Mouse (Mus musculus): ENCODE measurements around the gene Pdcl3. TPM values are rescaled to one million over a fixed set of nuclear protein-coding genes. Genes with fewer than 3 reads are reported as not detected.
A peak's percentile ranks its signal among the peaks of the same experiment; 100 is the strongest.

Pdcl3 gene
- 100 to 1,000 TPM; 146 to 148 TPM for polyA plus RNA-seq (2017; shearing (Covaris generic))

DNA sequence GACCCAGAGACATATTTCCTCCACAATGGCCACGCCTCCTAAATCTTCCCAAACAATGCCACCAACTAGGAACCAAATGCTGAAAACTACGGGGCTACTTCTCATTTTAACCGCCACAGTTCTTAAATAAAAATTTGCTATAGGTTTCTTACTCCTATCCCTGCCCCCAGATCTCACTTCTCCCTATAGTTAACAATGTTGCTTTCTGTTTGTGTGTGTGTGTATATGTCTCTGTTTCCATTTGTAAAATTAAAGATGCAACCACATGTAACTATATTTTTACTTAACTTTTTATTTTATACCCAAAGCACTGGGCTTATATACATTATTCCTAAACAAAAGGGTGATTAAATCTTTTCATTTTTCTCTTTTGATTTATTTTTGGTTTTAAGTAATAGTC lies at the start of gene Pdcl3:
Gene Pdcl3, plus strand, starts transcription at position 301 of the 400 bp plus-strand sequence.
- ATAC-seq = no peak

DNA sequence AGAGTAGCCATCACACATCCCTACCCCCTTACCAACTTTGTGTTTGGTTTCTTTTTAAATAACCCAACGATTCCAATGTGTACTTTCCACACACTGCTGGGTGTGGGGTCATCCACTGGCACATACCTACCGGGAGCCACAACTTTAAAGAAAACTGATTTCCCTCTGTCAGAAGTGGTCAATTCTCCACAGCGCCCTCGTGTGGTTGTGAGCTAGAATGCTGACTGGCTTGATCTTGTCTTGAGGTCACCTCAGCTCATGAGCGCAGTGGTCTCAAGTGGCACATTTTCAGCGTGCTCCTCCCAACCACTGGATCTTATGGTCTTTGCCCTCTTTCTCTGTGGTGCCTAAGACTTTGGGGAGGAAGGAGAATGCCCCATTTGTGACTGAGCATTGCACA lies 48.6 kb upstream of the Pdcl3 start:
- ATAC-seq = no peak

DNA sequence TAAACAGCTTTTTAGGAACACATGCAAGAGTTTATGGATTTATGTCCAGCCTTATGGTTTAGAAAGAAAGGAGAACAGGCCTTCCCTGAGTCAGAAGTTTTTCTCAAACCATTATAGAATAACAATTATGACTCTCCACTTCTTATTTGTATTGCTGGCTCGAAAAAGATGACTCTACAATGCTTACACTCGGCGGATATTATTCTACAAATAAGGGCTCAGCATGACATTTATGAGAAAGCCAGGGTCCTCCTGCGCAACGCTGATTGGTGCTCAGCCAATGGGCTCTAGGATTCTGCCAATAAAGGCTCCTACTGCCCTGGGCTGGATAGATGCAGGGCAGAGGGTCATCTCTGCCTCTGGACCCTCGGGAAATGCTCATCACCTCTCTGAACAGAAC lies 46.6 kb upstream of the Pdcl3 start, which contains the start of gene Nms:
Gene Nms, plus strand, starts transcription at position 301 of the 400 bp plus-strand sequence.
- ATAC-seq = no peak

DNA sequence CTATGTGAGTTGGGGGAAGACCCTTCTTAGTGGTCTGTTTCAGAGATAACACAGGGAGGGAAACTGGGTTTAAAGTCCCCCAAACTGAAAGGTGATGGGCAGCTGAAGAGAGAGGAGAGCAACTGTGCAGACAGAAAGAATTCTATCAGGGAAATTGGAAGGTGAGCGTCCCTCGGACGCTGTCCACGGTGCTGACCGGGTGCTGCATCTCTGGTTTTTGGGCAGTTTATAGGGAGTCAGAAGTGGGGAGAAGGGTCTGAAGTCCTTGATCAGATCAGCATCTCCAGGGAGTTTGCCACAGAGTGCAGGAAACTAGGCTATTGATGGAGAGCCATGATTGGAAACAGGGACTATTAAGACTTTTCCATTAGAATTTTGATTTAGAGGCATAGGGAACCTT lies 45.8 kb upstream of the Pdcl3 start:
- ATAC-seq = no peak

DNA sequence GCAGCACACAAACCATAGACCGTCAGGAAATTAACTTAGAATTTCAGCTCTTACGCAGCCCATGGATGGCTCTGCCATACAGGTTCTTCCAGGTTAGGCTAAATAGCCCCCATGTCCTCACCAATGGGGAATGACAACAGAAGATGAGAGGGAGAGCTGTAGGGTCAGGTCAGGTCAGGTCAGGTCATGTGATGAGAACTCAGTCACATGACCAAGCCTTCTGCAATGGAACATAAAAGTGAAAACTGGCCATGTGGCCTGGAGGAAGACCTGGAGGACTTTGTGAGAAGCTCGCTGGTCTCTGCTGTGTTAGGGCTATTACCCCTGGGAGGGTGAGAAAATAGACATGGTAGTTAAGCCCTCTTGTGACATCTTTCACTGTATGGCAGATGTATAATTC lies 29.0 kb upstream of the Pdcl3 start:
- no peak for ATAC-seq

DNA sequence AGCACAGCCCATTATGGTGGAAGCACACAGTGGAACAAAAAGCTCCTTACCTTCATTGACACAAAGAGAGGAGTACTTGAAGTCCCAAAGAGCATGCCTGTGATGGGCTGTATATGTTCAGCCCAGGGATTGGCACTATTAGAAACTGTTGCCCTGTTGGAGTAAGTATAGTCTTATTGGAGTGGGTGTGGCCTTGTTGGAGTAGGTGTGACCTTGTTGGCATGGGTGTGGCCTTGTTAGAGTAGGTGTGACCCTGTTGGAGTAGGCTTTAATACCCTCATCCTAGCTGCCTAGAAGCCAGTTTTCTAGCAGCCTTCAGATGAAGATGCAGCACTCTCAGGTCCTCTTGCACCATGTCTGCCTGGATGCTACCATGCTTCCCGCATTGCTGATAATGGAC lies 16.3 kb upstream of the Pdcl3 start:
- ATAC-seq = no peak

DNA sequence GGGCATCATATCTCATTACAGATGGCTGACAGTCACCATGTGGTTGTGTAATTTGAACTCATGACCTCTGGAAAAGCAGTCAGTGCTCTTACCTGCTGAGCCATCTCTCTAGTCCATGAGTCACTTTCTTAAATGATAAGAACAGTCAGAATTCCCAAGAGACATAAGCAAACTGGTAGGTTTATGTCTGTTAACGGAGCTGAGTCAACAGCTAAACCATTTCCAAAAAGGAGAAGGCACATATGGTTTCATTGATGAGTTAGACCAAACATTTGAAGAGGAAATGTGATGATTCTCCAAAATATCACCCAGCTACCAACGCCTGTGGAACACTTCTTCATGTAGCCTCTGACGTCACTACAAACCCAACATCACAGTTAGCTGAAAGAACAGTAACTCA lies 13.7 kb upstream of the Pdcl3 start:
- ATAC-seq = no peak

DNA sequence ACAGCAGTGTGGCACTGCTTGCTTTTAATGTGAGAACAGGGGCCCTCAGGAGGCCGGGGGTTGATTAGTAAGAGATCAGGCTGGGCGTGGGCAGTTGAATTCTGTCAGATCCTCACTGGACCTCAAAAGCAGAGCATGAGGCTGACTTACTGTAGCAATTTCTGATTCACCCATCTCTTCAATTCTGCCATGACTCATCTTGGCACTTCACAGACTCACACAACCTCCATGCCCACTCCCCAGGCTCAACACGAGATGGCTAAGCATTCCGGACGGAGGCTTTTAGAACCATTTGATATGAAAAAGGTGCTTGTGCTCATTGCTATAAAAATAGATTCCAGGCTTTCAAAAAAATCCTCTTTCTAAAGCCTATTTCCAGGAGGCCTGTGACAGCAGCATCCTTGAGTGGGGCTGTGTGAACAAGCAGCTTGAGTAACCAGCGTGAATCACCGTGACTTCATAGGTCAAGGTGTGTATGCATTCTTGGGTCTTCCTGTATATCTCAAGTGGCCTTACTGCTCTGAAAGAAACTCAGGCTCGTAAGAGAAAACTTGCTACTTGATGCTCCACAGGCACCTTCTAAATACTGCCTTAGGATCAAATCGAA lies 12.3 kb upstream of the Pdcl3 start:
- no peak for ATAC-seq

DNA sequence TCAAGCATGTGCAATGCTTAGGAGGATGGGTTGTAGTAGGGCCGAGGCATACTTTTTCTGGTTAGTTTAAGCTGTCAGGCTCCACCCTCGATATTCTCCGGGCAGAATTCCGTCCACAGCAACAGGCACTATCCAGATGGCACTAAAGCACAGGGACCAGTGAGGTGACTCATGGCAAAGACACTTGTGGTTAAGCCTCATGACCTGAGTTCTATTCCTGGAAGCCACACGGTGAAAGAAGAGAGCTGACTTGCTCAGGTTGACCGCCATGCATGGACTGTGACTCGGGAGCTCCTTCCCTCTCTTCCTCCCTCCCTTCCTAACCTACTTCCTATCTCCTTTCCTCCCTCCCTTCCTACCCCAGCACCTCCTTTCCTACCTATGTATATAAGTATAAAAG lies 5.5 kb upstream of the Pdcl3 start:
- ATAC-seq = no peak

DNA sequence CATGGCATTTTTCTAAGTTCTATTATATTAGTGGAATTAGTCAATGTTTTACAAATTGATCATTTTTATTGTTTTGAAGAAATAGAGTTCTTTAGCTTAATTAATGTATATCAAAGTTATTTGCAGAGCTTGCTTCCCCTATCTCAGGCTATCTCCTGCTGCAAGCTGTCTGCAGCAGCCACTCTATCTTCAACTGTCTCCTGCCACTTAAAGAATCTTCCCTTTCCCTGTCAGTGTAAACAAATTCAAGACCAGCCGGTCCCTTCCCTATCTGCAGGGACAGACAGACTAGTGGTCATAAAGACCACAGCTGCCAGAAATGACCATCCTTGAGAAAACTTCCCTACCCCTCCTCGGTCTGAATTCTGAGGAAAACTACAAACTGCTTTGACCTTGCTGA lies 1.5 kb upstream of the Pdcl3 start:
- no peak for ATAC-seq

DNA sequence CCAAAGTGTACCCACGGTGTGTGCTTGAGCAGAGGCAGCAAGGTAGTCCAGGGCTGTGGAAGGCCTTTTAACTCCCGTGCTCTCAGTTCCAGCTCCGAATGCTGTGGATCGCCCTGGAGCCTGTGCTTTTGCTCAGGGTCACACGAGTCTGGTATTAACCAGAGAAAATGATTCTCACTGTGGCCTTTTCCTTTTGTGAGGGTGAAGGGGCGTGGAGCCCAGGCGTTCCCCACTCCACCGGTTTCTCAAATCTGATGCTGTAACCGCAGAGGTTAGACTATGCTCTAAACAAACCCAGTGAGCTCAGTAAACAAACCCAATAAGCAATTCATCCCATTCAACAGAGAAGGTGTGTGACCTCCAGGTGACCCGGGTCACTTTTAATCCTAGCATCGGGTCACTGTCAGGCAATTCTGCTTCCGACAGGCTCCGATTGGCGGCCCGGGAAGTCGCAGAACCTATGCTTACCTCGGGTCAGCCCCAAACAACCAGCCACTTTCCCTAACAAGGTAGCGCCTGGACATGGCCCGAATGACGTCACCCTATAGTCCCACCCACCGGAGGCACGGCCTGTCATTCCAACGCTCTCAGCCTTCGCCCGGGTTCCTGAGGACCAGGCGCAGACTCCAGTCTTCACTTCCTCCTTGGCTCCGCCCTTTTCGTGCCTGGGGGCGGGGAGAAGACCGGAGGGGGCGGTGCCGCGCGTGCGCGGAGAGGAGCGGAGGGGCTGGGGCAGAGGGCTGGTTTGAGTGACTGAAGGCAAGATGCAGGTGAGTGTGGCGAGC lies 1.9 kb downstream of the Pdcl3 start:
- peak; percentile 98 for ATAC-seq

DNA sequence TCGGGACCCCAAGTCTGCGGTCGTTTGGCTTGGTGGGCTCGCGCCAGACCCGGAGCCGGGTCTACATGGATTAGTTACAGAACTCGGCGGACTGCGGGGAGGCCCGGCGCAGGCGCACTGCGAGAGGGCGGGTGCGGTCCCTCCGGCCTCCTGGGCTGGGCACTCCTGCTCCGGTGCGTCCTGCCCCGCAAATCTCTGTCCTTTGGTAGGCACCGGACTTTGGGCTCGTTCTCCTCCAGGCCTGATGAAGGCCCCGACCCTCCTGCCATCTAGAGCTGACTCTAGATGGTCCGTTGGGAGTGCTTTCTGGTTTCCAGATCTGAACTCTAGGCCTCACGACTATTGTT lies 2.4 kb downstream of the Pdcl3 start:
- peak; percentile 40 for ATAC-seq

DNA sequence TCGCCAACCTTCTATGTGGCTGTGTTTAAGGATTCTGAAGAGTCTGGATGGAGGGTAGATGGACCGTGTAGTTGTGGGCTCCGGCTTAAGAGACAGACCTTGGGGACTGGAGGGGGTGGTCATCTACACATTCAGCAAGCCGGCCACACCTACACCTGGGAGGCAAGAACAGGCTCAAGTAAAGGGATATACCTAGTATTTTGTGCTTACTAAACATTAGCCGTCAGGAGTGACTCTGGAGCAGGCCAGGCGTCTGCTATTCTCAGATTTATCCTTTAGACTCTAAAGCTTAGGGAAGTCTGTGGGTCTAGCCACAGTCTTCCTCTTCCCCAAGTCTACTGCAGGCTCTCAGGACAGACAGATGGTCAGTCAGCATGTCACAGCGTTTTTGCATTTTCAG lies 2.9 kb downstream of the Pdcl3 start:
- no peak for ATAC-seq

DNA sequence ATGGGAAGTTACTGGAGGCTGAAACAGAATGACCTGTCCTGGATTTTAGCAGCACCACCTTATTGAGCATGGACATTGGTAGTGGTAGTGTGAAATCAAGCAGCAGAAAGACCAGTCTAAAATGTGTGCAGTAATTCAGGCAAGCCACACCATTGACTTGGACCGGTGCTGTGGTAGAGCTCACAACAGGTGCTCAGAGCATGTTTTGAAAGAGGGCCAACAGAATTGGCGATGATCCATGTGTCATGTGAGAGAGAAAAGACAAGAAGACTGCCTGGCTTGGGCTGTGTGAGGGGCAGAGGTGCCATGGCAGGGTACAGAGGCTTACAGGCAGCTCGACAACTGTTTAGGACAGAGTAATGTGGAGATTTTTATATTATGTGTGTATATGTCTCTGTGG lies 7.0 kb downstream of the Pdcl3 start:
- ATAC-seq = no peak

DNA sequence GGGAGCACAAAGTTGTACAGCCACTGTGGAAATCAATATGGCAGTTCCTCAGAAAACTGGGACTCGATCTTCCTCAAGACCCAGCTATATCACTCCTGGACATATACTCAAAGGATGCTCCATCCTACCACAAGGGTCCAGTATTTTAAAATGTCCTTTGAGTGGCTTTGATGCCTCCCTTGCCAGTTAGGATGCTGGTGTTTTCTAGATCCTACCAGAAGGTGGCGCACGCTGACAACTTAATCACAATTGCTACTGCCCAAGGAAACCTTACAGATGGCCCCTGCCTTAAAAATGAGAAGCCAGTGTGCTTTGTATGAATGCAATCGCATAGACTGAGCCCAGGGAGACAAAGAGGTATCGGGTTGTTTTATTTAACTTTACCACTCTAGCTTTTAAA lies 15.7 kb downstream of the Pdcl3 start:
- peak; percentile 85 for ATAC-seq

DNA sequence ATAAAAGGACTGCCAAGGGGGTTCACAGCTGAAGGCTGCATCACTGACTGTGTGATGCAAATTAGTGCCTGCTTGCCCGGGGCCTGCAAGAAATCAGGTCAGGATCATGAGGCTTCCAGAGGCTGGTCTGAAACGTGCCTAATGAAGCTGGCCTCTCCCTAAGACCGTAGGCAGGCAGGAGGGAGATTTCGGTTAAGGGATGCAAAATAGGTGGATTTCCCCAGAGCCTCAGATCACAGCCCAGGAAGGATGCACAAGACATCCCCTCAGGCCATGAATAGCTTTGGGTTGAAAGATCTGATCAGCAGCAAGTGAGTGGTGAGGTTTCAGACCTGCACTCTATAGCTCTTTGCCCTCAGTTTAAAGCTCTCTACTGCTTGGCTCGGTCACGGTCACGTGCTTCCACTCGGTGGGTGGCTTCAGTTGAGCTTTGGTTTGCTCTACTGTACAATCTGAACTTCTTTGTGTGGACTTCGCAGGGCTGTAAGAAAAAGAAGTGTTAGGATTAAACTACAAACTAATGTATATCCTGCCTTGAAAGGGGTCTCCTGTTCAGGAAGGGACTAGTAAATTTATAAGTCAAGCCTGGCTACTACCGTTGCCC lies 20.4 kb downstream of the Pdcl3 start:
- ATAC-seq = no peak

DNA sequence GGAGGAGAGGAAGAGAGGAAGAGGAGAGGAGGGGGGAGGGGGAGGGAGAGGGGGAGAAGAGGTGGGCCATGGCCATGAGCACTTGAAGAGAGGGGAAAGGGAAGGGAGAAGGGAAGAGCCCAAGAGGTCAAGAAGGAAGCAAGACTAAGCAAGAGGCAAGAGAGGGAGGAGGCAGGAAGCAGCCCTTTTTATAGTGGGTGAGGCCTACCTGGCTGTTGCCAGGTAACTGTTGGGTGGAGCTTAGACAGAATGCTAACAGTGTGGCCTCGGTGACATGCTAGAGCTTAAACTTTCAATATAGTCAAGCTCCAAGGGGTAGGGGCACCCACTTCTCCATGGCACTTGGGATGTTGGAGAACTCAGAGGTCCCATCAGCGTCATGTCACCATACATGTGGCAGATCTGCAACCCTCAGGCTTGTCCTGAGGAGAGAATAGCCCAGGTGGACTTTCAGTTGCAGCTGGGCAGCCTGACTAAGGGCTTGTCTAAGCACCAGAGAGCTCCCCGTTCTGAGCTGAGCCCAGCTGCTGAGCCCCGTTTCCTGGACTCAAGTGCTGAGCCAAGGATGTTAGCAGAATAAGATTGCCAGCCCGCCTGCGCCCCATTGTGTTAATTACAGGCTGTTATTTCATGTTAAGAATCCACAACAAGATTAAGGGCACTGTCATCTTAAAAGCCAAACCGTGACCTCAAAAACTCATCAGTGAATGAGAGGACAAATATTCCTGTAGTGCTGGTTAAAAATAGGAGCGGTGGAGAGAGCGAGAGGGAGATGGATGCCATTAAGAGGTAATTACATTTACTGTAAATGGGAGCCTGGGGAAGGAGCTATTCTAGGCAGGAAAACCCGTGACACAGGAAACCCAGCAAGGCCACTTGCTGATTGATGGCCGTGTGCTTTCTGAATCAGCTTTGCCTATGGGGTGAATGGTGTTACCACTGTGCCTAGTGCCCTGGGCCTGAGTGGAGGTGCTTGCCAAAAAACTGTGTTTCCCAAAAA lies 21.7 kb downstream of the Pdcl3 start:
- no peak for ATAC-seq

DNA sequence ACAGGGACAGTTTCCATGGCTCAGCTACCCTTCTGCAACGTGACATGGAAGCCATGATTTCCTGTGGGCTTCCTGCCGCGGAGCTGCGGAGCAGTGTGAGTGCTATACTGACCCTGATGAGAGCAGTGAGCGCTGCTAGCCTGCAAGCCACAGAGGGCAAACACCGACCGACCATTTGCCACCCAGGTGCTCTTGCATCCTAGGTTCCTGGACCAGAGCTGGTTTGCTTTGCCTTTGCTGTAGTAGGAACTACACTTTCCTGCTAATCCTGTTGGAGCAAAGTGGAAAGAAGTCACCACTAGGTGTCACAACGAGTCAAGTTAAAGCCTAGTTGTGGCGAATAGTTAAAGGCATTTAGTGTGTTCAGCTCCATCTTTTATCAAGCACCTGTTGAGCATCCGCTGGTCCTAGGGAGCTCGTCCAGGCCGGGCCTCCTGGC lies 25.2 kb downstream of the Pdcl3 start:
- ATAC-seq = peak; percentile 92

DNA sequence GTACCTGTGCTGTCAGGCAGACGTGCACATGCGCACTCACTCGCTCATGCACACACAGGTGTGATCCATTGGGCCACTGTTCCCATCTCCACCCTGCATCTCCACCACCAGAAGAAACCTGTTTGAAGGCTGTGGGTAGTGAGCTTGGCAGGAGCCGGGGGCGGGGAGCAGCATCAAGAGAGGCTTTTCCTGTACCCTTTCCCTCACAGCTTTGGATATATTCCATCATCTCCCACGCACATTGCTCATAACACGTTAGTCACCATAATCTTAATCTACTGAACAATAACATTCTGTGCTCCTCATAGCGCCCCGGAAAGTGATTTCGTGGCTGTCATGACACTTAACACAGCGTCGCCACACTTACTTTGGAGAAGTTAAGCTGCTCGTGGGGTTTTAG lies 27.2 kb downstream of the Pdcl3 start:
- no peak for ATAC-seq

DNA sequence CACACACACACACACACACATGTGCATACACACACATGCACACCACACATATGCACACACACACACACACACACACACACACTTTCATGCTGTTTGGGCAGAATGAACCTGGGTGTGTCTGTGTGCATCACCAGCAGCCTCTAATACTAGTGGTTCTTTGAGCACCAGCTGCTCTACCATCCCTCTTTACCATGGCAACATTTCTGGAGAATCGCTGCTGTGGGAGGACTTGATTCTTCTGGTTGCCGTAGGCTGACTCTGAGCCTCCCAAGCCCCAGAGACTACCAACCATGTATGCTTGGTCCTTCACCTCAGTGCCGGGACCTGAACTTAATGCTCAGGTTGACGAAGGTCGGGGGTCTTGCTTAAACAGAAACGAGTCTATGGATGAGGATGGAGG lies 28.4 kb downstream of the Pdcl3 start:
- no peak for ATAC-seq

DNA sequence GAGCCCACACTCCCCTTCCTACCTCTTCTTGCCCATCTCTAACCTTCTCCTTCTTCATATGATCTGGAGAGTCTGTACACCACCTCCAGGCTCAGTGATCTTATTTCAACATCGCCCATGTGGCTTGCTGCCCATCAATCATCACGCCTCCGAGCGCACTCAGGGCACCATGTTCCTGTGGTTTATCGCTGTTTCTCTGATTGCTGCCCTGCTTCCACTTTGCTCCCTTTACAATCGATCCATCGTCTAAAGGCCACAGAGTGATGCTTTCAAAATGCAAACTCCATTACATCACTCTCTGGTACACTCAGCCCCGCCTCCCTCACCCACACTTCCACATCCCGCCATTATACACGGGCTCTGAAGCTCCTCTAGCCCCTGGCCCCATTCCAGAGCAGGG lies 30.1 kb downstream of the Pdcl3 start:
- no peak for ATAC-seq

DNA sequence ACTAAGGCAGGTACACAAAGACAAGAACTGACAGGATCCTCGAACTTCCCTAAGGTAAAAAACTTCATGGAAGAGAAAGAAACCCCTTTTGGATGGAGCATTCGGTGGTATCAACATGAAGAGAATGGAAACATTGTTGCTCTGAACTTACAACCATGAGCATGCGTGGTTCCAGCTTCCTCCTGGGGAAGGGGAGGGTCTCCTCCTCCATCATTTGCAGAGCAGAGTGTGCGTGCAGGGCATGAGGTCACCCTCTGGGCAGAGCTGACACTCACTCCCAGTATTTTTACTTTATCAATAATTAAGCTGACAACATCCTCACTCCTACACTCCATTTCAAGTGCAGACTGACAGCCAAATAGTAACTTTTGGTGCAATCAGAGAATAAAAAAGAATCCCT lies 32.5 kb downstream of the Pdcl3 start:
- ATAC-seq = no peak

DNA sequence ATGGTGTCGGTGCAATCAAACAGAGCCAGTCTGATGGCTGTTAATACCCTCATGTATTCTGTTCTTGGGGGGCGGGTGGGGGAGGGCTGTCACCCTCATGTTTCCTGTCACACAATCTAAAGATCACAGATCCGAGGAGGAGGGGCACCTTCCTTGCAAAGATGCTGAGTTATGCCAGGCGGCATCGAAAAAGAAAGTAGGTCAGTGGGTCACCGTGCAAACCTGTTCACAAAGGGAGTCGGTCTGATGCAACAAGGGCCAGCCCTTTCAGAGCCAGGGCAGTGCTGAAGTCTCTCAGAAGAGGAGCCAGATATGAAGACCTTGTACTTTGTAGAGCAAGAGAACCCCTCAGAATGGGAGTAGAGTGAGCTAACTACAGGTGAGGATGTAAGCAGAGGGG lies 39.7 kb downstream of the Pdcl3 start:
- ATAC-seq = peak; percentile 82
